Mouse (Mus musculus): ENCODE data around the gene Topaz1. TPM values are rescaled to one million over a fixed set of nuclear protein-coding genes. Genes with fewer than 3 reads are reported as not detected.
"Not testable (repeated sequence)": the region's sequence is repeated elsewhere in the genome, so short reads cannot be mapped to it uniquely, and the experiment has no call there.

Topaz1 gene
- total RNA-seq, 2 experiments from 2014 or later: not detected

DNA sequence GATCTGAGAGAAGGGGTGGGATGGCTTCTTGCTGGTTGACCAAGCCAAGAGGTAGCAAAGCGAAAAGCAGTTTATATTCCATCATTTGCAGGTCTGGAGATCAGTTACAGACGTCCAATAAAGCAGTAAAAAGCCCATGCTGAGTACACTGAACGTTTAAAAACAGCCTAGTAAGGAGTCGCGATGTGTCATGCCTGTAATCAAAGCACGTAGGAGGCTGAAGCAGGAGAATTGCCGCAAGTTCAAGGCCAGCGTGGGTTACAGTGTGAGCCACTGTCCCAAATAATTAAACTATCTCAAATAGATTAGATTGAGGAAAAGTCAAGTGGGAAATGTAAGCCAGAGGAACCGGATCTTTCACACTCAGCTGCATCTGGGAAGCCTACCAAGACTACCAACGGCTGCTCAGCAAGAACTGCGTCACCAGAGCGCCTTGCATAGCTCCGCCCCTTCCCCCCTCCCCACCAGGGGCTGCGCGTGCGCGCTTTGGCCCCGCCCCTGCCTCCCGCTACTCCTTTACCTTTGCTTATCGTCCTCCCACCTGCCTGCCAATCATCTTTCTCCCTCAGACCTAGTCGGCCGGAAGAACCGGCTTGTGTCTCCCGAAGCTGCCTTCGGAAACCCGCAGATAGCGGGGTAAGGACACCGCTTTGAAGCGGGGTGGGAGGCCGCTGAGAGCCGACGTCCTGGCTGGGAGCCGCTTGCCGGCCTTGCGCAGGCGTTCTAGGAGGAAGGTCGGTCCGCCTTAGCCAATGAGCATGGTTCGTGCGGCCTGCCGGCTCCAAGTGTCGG lies 58.1 kb downstream of the Topaz1 start, which contains the start of gene Tcaim:
Gene Tcaim, plus strand, starts transcription at position 487 of the 792 bp plus-strand sequence.
- intact Hi-C loops (cut with DNase I): no loop called here
- peak; percentile 88 to 96 for DNase-seq (ENCODE audit: extremely low spot score in 1 of 2, low spot score in 2 of 2)

- intact Hi-C loops (cut with DNase I): no loop called here
- no peak for DNase-seq (ENCODE audit: extremely low spot score in 1 of 2, low spot score in 2 of 2)
Measured at GRCm38 (mm10) chr9:122805845-122806341, 58.7 kb downstream of the Topaz1 start.

GRCm38 (mm10) chr9:122807186-122807585 lies 60.0 kb downstream of the Topaz1 start:
- intact Hi-C loops (cut with DNase I): no loop called here
- no peak for DNase-seq (ENCODE audit: extremely low spot score in 1 of 2, low spot score in 2 of 2)

- DNase-seq (ENCODE audit: extremely low spot score in 1 of 2, low spot score in 2 of 2): no peak
- intact Hi-C loops (cut with DNase I): no loop called here
Measured at GRCm38 (mm10) chr9:122810212-122810611, 63.1 kb downstream of the Topaz1 start.

- DNase-seq (ENCODE audit: extremely low spot score in 1 of 2, low spot score in 2 of 2): no peak
- intact Hi-C loops (cut with DNase I): no loop called here
Measured at GRCm38 (mm10) chr9:122812386-122812785, 65.2 kb downstream of the Topaz1 start.

DNA sequence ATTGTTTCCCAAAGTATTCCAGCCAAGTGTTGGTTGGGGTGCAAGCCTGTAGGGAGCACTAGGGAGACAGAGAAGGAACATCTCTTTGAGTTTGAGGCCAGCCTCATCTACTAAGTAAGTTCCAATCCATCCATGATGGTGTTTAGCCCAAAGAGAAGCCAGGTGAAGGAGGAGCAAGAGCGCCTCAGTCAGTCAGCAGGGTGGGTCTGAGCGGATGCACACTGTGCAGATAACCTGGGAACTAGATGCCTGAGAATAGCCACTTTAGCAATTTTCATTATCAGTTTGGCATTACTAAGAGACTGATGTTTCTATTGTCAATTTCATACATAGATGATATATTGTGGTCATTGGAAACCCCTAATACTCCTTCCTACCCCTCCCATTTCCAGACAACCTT lies 67.6 kb downstream of the Topaz1 start:
- no peak for DNase-seq (ENCODE audit: extremely low spot score in 1 of 2, low spot score in 2 of 2)
- intact Hi-C loops (cut with DNase I): no loop called here

- intact Hi-C loops (cut with DNase I): no loop called here
Measured at GRCm38 (mm10) chr9:122815239-122815851, 68.2 kb downstream of the Topaz1 start.

GRCm38 (mm10) chr9:122823374-122824017 lies 76.3 kb downstream of the Topaz1 start:
- DNase-seq (ENCODE audit: extremely low spot score in 1 of 2, low spot score in 2 of 2): no peak
- intact Hi-C loops (cut with DNase I): no loop called here

More at GRCm38 (mm10) chr9:122815239-122815851, 68.2 kb downstream of the Topaz1 start:
- no peak for DNase-seq (ENCODE audit: extremely low spot score in 1 of 2, low spot score in 2 of 2)

DNA sequence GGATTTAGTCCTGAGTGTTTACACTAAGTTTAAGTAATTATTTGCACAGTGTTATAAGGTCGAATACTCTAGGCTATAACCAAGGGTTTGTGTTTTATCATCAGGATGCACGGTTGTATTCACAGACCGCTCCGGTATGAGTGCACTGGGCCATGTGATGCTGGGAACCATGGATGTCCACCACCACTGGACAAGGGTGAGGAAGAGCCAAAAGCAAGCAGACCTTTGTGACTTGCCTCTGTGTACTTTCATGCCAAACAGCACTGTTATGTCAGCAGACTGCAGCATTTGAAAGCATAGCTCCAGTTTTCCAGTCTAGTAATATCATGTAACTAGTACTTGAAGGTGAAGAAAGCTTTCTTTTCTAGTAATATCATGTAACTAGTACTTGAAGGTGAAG lies 79.6 kb downstream of the Topaz1 start:
- no peak for DNase-seq (ENCODE audit: extremely low spot score in 1 of 2, low spot score in 2 of 2)

GRCm38 (mm10) chr9:122829826-122830380 lies 82.8 kb downstream of the Topaz1 start:
- intact Hi-C loops (cut with DNase I): no loop called here
- DNase-seq (ENCODE audit: extremely low spot score in 1 of 2, low spot score in 2 of 2): no peak

More for the DNA sequence above, 79.6 kb downstream of the Topaz1 start:
- intact Hi-C loops (cut with DNase I): no loop called here

DNA sequence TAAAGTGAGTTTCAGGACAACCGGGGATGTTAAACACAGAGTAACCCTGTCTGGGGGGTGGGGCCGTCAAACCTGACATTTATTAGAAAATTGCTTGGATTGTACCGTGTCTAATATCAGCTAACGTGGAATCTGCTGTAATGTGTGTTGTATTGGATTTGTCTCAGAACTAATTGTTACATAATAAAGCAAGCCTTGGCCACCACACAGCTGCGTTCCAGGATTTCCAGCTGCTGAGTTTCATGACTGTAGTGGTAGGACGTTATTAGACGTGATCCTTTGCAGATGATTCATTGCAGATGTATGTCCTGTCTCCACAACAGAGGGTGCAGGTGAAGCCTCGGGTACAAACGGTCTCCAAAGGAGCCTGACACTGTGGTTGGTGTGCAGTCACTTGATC lies 89.0 kb downstream of the Topaz1 start:
- intact Hi-C loops (cut with DNase I): no loop called here
- no peak for DNase-seq (ENCODE audit: extremely low spot score in 1 of 2, low spot score in 2 of 2)

DNA sequence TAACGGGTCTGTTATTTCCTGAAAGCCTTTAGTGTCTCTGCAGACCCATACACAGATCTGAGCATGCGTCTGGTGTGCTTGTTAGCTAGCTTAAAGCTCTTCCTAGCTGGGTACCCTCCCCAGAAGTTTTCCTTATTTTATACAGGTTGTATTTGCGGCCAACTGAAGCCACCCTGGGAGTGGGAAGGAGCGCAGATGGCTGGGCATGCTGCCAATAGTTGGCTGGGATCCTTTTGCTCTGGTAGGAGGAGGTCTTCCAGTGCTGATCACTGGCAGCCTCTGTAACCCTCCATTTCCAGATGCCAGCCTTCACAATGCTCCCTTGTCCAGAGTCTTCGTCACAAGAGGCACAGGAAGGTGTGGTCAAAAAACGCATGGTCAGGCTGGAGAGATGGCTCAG lies 89.6 kb downstream of the Topaz1 start:
- intact Hi-C loops (cut with DNase I): no loop called here
- peak; percentile 70 to 84 for DNase-seq (ENCODE audit: extremely low spot score in 1 of 2, low spot score in 2 of 2)

- intact Hi-C loops (cut with DNase I): no loop called here
- no peak for DNase-seq (ENCODE audit: extremely low spot score in 1 of 2, low spot score in 2 of 2)
Measured at GRCm38 (mm10) chr9:122837216-122837615, 90.1 kb downstream of the Topaz1 start.

GRCm38 (mm10) chr9:122837680-122838079 lies 90.5 kb downstream of the Topaz1 start:
- intact Hi-C loops (cut with DNase I): no loop called here
- DNase-seq (ENCODE audit: extremely low spot score in 1 of 2, low spot score in 2 of 2): peak in 1 of 2 experiments; percentile 62

DNA sequence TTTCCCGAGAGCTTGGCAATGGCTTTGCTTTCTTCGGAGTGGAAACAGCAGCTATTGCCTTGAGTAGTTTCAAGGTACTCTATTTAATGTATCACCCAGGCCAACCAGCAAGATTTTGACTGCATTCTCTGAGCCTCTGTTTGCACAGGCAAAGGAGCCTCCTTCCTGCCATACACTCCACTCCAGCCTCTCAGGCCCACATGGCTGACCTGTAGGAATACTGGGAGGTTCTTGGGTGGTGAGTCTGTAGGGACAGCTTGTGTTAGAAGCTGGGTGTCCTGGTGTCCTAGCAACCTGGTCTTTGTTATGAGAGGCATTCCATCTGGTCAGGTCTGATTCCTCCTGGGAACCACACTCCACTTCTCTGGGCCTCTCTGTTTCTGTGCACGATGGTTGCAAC lies 96.6 kb downstream of the Topaz1 start, which contains the start of gene Gm35549:
Gene Gm35549, minus strand, starts transcription at position 276 of the 400 bp plus-strand sequence.
- intact Hi-C loops (cut with DNase I): no loop called here
- no peak for DNase-seq (ENCODE audit: extremely low spot score in 1 of 2, low spot score in 2 of 2)

- DNase-seq (ENCODE audit: extremely low spot score in 1 of 2, low spot score in 2 of 2): no peak
- intact Hi-C loops (cut with DNase I): no loop called here
Measured at GRCm38 (mm10) chr9:122845621-122846020, 98.5 kb downstream of the Topaz1 start.

GRCm38 (mm10) chr9:122846156-122846555 lies 99.0 kb downstream of the Topaz1 start:
- peak; percentile 31 to 56 for DNase-seq (ENCODE audit: extremely low spot score in 1 of 2, low spot score in 2 of 2)
- intact Hi-C loops (cut with DNase I): no loop called here

- DNase-seq (ENCODE audit: extremely low spot score in 1 of 2, low spot score in 2 of 2); intact Hi-C loops (cut with DNase I): not testable (repeated sequence)
Measured at GRCm38 (mm10) chr9:122847811-122848311, 100.7 kb downstream of the Topaz1 start.
